Mouse (Mus musculus): Measurements from ENCODE around the gene Cdc25b. TPM values are rescaled to one million over a fixed set of nuclear protein-coding genes. Genes with fewer than 3 reads are reported as not detected.

Gene Cdc25b
- total RNA-seq, 2 experiments from 2014 or later = 12.1 to 14.5 TPM

GRCm38 (mm10) chr2:131159491-131159910 is 27.2 kb upstream of the Cdc25b start:
- intact Hi-C loops (cut with DNase I) = no loop called here

GRCm38 (mm10) chr2:131159938-131160581 is 26.7 kb upstream of the Cdc25b start, which contains the start of gene 1700037H04Rik:
TSS of gene 1700037H04Rik (minus strand) at chr2:131160081.
- intact Hi-C loops (cut with DNase I) = loop anchor here (1.0 to 10.0 kb wide), 4 partner anchors 19 to 195 kb away; no protein-coding TSS in a partner anchor
- DNase-seq = peak; percentile 97 to 98

More at GRCm38 (mm10) chr2:131159491-131159910, 27.2 kb upstream of the Cdc25b start:
- no peak for DNase-seq

- peak; percentile 65 to 67 for DNase-seq
- intact Hi-C loops (cut with DNase I) = loop anchor here (1.0 to 10.0 kb wide), 4 partner anchors 18 to 196 kb away; no protein-coding TSS in a partner anchor
Observed at GRCm38 (mm10) chr2:131160671-131161111, 26.1 kb upstream of the Cdc25b start.

GRCm38 (mm10) chr2:131163924-131164323 is 22.8 kb upstream of the Cdc25b start:
- no peak for DNase-seq
- intact Hi-C loops (cut with DNase I) = loop anchor here (10.0 kb wide), 1 partner anchor 199 kb away; no protein-coding TSS in a partner anchor

- intact Hi-C loops (cut with DNase I) = loop anchor here (10.0 kb wide), 1 partner anchor 201 kb away; no protein-coding TSS in a partner anchor
- DNase-seq = no peak
Observed at GRCm38 (mm10) chr2:131166172-131166571, 20.6 kb upstream of the Cdc25b start.

- no peak for DNase-seq
- intact Hi-C loops (cut with DNase I) = loop anchor here (10.0 kb wide), 1 partner anchor 203 kb away; no protein-coding TSS in a partner anchor
Observed at GRCm38 (mm10) chr2:131167984-131168383, 18.8 kb upstream of the Cdc25b start.

- intact Hi-C loops (cut with DNase I) = loop anchor here (10.0 kb wide), 1 partner anchor 204 kb away; no protein-coding TSS in a partner anchor
- no peak for DNase-seq
Observed at GRCm38 (mm10) chr2:131168914-131169313, 17.8 kb upstream of the Cdc25b start.

- intact Hi-C loops (cut with DNase I) = no loop called here
- DNase-seq = no peak
Observed at GRCm38 (mm10) chr2:131170936-131171335, 15.8 kb upstream of the Cdc25b start.

- DNase-seq = peak; percentile 61 to 67
- intact Hi-C loops (cut with DNase I) = no loop called here
Observed at GRCm38 (mm10) chr2:131171401-131172104, 15.2 kb upstream of the Cdc25b start.

- DNase-seq = no peak
- intact Hi-C loops (cut with DNase I) = no loop called here
Observed at GRCm38 (mm10) chr2:131172322-131172721, 14.4 kb upstream of the Cdc25b start.

GRCm38 (mm10) chr2:131174700-131175099 is 12.0 kb upstream of the Cdc25b start:
- DNase-seq = peak; percentile 76 to 80
- intact Hi-C loops (cut with DNase I) = no loop called here

- intact Hi-C loops (cut with DNase I) = no loop called here
- no peak for DNase-seq
Observed at GRCm38 (mm10) chr2:131175286-131175944, 11.3 kb upstream of the Cdc25b start.

- intact Hi-C loops (cut with DNase I) = no loop called here
- DNase-seq = no peak
Observed at GRCm38 (mm10) chr2:131175945-131176309, 10.8 kb upstream of the Cdc25b start.

GRCm38 (mm10) chr2:131176491-131176890 is 10.3 kb upstream of the Cdc25b start:
- DNase-seq = no peak
- intact Hi-C loops (cut with DNase I) = no loop called here

- intact Hi-C loops (cut with DNase I) = loop anchor here (2.0 kb wide), 1 partner anchor 17 kb away; the partner anchor contains the start of gene 1700037H04Rik
- DNase-seq = no peak
Observed at GRCm38 (mm10) chr2:131177932-131178331, 8.8 kb upstream of the Cdc25b start.

- intact Hi-C loops (cut with DNase I) = loop anchor here (2.0 kb wide), 1 partner anchor 18 kb away; the partner anchor contains the start of gene 1700037H04Rik
- peak; percentile 28 to 35 for DNase-seq
Observed at GRCm38 (mm10) chr2:131178828-131179245, 7.9 kb upstream of the Cdc25b start.

- intact Hi-C loops (cut with DNase I) = loop anchor here (2.0 kb wide), 1 partner anchor 19 kb away; the partner anchor contains the start of gene 1700037H04Rik
- peak; percentile 71 to 74 for DNase-seq
Observed at GRCm38 (mm10) chr2:131179246-131179886, 7.4 kb upstream of the Cdc25b start.

- intact Hi-C loops (cut with DNase I) = loop anchor here (2.0 kb wide), 3 partner anchors 19 to 73 kb away; partner anchors contain the start of gene 1700037H04Rik
Observed at GRCm38 (mm10) chr2:131179990-131180587, 6.7 kb upstream of the Cdc25b start, which contains the start of gene Cenpb. TSS of gene Cenpb (minus strand) at chr2:131180067.

GRCm38 (mm10) chr2:131186343-131186742 is 406 bp upstream of the Cdc25b start:
- DNase-seq = no peak
- intact Hi-C loops (cut with DNase I) = loop anchor here (2.0 to 5.0 kb wide), 2 partner anchors 16 to 231 kb away; no protein-coding TSS in a partner anchor

More at GRCm38 (mm10) chr2:131179990-131180587, 6.7 kb upstream of the Cdc25b start, which contains the start of gene Cenpb:
- peak; percentile 90 for DNase-seq

All from heart, postnatal 10 days (tissue).